Mouse (Mus musculus): ENCODE results near the gene Vps52.

- TF ChIP-seq CTCF (conservative IDR thresholded peaks at IDR 0.05; ENCODE audit: insufficient read depth, insufficient read length, low read depth, low read length), result no peak
- no peak for TF ChIP-seq POLR2A (IDR thresholded peaks at IDR 0.05; ENCODE audit: low read depth, low read length)
These were observed 18.6 kb upstream of the Vps52 start for GRCm38 (mm10) chr17:33936993-33937392.

Data from kidney, adult 2 months (tissue).